Mouse (Mus musculus) liver, postnatal 0 days (tissue): Measurements from ENCODE around the gene Ankrd40. TPM values are rescaled to one million over a fixed set of nuclear protein-coding genes. Genes with fewer than 3 reads are reported as not detected.

ENCODE experiments used
- ATAC-seq: fragments of 200-750 bp; cut with Nextera tagmentation; 2 replicates; pipeline ENCODE4 v1.8.0; 2017; ENCODE audit warnings: mild to moderate bottlenecking, moderate library complexity
- DNase-seq: peaks from one replicate; pipeline ENCODE4 v3.0.0-alpha.2; 2016
- H3K27ac ChIP-seq: fragments of 300-500 bp; sonication (generic); 2 replicates; pipeline ENCODE4 v1.5.1; 2014; ENCODE audit warnings: antibody characterized with exemption, moderate library complexity, mild to moderate bottlenecking, low read depth
- H3K27me3 ChIP-seq: fragments of 300-500 bp; sonication (generic); 2 replicates; pipeline ENCODE4 v1.6.1; 2014; ENCODE audit warnings: low read length, control low read depth, mixed read lengths; ENCODE audit not compliant: insufficient read depth
- H3K36me3 ChIP-seq: fragments of 300-500 bp; sonication (generic); replicated peaks from 2 replicates; pipeline ENCODE4 v1.6.1; 2014; ENCODE audit warnings: mild to moderate bottlenecking, control low read depth, low read length, moderate library complexity, mixed read lengths; ENCODE audit not compliant: insufficient read depth
- H3K4me1 ChIP-seq: fragments of 300-500 bp; sonication (generic); 2 replicates; pipeline ENCODE4 v1.6.1; 2014; ENCODE audit warnings: antibody characterized with exemption, mild to moderate bottlenecking, control low read depth; ENCODE audit not compliant: insufficient read depth
- H3K4me2 ChIP-seq: fragments of 300-500 bp; sonication (generic); 2 replicates; pipeline ENCODE4 v1.6.1; 2014; ENCODE audit warnings: low read depth, mild to moderate bottlenecking, low read length, moderate library complexity, mixed read lengths
- H3K4me3 ChIP-seq: fragments of 300-500 bp; sonication (generic); 2 replicates; pipeline ENCODE4 v1.5.1; 2014; ENCODE audit warnings: low read depth, low read length
- H3K9ac ChIP-seq: fragments of 300-500 bp; sonication (generic); replicated peaks from 2 replicates; pipeline ENCODE4 v1.6.1; 2014; ENCODE audit warnings: mild to moderate bottlenecking, moderate library complexity
- H3K9me3 ChIP-seq: fragments of 300-500 bp; sonication (generic); 2 replicates; pipeline ENCODE4 v1.6.1; 2016; ENCODE audit warnings: mild to moderate bottlenecking, control low read depth, low read length, mixed read lengths
- CTCF ChIP-seq: sonication (generic); IDR thresholded peaks from 2 replicates; pipeline ENCODE4 v1.5.1; 2016; ENCODE audit warnings: antibody characterized with exemption, low read depth
- EP300 ChIP-seq: IDR thresholded peaks from 2 replicates; pipeline ENCODE4 v1.6.1; 2016; ENCODE audit warnings: antibody characterized with exemption, low read depth, mild to moderate bottlenecking
- WGBS: fragments of 180-500 bp; shearing (Covaris S2); extraction: QIAGEN DNeasy Blood & Tissue Kit; methylation state at CpG from one replicate; pipeline ENCODE4 v1.1.7; 2014; ENCODE audit not compliant: insufficient replicate concordance; 5-methylcytosine and 5-hydroxymethylcytosine counted together
- polyA plus RNA-seq: library from polyadenylated mRNA; unstranded; fragments of >200 nt; fragmentation: Nextera tagmentation; extraction: Ambion mirVana; gene quantifications from 2 replicates; pipeline ENCODE4 v1.2.1, GENCODE M21; 2015

Gene Ankrd40
- polyA plus RNA-seq, 1 experiment from 2014 or later: 8.5 TPM

DNA sequence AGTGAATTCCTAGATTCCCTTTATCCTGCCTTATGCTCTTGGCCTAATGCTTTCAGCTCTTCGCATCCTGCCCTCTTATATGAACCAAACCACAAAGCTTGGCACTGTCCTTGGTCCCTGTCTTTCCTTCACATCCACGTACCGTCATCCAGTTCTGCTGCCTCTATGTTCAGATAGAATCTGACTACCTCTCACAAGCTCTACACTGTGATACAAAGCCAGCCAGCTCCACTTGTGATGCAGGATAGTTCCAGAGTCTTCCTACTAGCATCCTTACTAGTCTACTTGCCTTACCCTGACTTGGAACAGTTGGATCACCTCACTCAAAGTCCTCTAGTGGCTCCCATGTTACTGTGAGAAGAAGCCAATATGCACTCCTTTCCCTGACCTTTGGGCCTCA is 2.4 kb downstream of the Ankrd40 start:
- no peak for TF ChIP-seq EP300
- no peak for TF ChIP-seq CTCF
- peaks cover 6% of the 10 kb centered on the region for H3K36me3 ChIP-seq
- H3K4me3 ChIP-seq: no peak overlapping the region
- H3K4me2 ChIP-seq: peak overlapping the region; percentile 14; the same call in 1 of the 2 replicates
- ATAC-seq: no peak
- peaks cover 35% of the 10 kb centered on the region for H3K4me1 ChIP-seq
- no peak for DNase-seq
- H3K27me3 ChIP-seq: no peaks in the 10 kb centered on the region
- 84% methylated on average over 3 of the region's 3 CpGs for WGBS
- H3K27ac ChIP-seq: no peak overlapping the region
- no peaks in the 10 kb centered on the region for H3K9me3 ChIP-seq
- H3K9ac ChIP-seq: no peak overlapping the region

DNA sequence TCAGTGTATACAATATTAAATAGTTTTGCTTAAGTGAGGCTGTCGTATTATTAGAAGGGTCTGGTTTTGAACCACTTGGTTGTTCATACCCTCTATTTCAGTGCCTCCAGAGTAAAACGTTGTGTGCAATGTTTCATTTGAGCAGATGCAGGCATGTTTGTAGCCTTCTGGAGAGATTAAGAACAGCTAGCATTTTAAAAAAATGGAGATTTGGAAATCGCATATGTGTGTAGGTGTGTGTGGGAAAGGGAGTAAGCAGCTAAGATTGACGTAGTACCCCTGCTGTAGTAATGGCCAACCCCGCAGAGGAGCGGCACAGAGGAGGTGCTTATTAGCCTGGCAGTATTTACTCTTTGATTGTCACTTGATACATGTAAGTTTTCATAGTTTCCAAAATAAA is 4.9 kb downstream of the Ankrd40 start:
- DNase-seq: no peak
- Histone ChIP-seq H3K9ac (no peak overlapping the region), H3K27ac (no peak overlapping the region), H3K4me3 (no peak overlapping the region), H3K36me3 (peaks cover 12% of the 10 kb centered on the region), H3K4me2 (no peak overlapping the region), H3K4me1 (peaks cover 29% of the 10 kb centered on the region), H3K9me3 (no peaks in the 10 kb centered on the region), H3K27me3 (no peaks in the 10 kb centered on the region)
- TF ChIP-seq CTCF (no peak), EP300 (no peak)
- 91% methylated on average over 6 of the region's 6 CpGs for WGBS
- ATAC-seq: no peak

GRCm38 (mm10) chr11:94334386-94334968 is 6.7 kb downstream of the Ankrd40 start:
- DNase-seq (peak; percentile 65), ATAC-seq (peak; percentile 90)
- Histone ChIP-seq H3K36me3 (peaks cover 27% of the 10 kb centered on the region), H3K4me2 (peak overlapping the region; percentile 35), H3K27me3 (no peaks in the 10 kb centered on the region), H3K9me3 (no peaks in the 10 kb centered on the region), H3K27ac (no peak overlapping the region), H3K9ac (no peak overlapping the region), H3K4me1 (peaks cover 20% of the 10 kb centered on the region), H3K4me3 (no peak overlapping the region)
- 77% methylated on average over 8 of the region's 8 CpGs for WGBS
- TF ChIP-seq EP300: peak; percentile 90
- no peak for TF ChIP-seq CTCF

DNA sequence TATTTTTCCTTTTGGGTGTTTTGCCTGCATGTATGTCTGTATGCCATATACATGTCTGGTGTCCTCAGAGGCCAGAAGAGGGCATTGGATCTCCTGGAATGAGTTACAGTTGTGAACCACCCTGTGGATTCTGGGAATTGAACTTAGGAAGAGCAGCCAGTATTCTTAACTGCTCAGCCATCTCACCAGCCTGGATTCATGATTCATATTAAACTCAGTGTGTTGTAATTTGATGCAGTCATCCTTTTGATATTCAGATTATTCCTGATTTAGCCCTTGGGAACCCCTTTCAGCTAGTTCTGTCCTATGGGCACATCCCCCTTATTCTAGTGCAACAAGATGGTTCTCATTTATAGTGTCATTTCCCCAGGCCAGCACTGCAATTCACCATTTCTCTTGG is 8.8 kb downstream of the Ankrd40 start:
- no peak overlapping the region for H3K4me2 ChIP-seq
- H3K27me3 ChIP-seq: no peaks in the 10 kb centered on the region
- H3K27ac ChIP-seq: no peak overlapping the region
- H3K9me3 ChIP-seq: no peaks in the 10 kb centered on the region
- H3K36me3 ChIP-seq: peaks cover 31% of the 10 kb centered on the region
- no peak for TF ChIP-seq EP300
- no peak for TF ChIP-seq CTCF
- peaks cover 13% of the 10 kb centered on the region; the same call in 1 of the 2 replicates for H3K4me1 ChIP-seq
- no peak overlapping the region for H3K4me3 ChIP-seq
- no peak overlapping the region for H3K9ac ChIP-seq
- ATAC-seq (no peak), DNase-seq (no peak)

GRCm38 (mm10) chr11:94338347-94338746 is 10.5 kb downstream of the Ankrd40 start:
- Histone ChIP-seq H3K9ac (no peak overlapping the region), H3K4me2 (no peak overlapping the region), H3K36me3 (peaks cover 31% of the 10 kb centered on the region), H3K4me1 (peaks cover 11% of the 10 kb centered on the region; the same call in 1 of the 2 replicates), H3K9me3 (no peaks in the 10 kb centered on the region), H3K27ac (no peak overlapping the region), H3K27me3 (no peaks in the 10 kb centered on the region), H3K4me3 (no peak overlapping the region)
- TF ChIP-seq CTCF: no peak
- no peak for TF ChIP-seq EP300
- DNase-seq (no peak), ATAC-seq (no peak)
- 81% methylated on average over 2 of the region's 2 CpGs for WGBS

DNA sequence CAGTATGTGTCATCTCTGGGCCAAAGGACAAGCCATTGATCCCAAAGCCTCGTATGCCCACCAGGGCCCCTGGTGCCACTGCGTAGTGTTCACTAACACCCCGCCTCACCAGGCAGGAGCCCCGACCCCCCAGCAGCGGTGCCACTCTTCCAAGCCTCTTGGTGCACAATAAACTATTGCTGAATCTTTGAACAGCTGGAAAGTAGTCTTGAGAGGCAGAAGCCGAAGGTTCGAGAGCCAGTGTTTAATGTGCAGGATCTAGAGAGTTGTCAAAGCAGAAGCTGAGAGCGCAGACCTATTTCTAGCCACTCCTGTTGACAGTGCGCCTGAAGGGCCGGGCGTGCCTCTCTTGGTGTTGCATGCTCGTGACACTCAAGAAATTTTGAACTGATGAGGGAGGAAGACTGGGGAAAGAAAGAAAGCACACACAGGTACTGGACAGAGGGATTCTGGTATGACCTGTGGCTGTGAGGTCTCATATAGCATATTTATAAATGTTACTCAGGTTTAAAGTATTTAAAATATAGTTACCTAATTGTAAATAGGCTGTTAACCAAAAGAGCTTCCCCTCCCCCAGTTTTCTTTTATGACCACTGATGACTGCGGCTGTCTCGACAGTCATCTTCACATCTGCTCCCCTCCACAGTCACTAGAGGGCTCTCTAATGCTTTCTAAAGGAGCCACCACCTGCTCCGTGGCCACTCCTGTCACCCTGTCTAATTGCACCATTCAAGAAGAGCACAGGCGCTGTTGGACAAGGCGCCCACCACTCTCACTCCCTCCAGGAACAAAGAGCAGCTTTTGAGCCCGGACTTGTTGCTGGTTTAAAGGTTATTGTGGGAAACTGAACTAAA is 12.2 kb downstream of the Ankrd40 start:
- ATAC-seq (peak; percentile 72), DNase-seq (peak; percentile 55)
- no peaks in the 10 kb centered on the region for H3K27me3 ChIP-seq
- 65% methylated on average over 18 of the region's 18 CpGs for WGBS
- H3K4me1 ChIP-seq: peaks cover 3% of the 10 kb centered on the region; the same call in 1 of the 2 replicates
- no peak overlapping the region for H3K27ac ChIP-seq
- no peak overlapping the region for H3K4me2 ChIP-seq
- no peak overlapping the region for H3K9ac ChIP-seq
- H3K36me3 ChIP-seq: peaks cover 25% of the 10 kb centered on the region
- TF ChIP-seq CTCF (peak; percentile 85), EP300 (no peak)
- no peak overlapping the region for H3K4me3 ChIP-seq
- no peaks in the 10 kb centered on the region for H3K9me3 ChIP-seq
